Mouse (Mus musculus): ENCODE measurements at regions not wholly inside any gene's neighbourhood (a gene's known extent, or its start where the extent isn't known, plus 50 kb on each side); places are given as distances from the start of the nearest gene placed in this dataset.

- no peak for DNase-seq
Observed at GRCm38 (mm10) chr13:60303561-60303960, 126.4 kb upstream of the Gas1 start.

GRCm38 (mm10) chr13:60305028-60305810 lies 128.1 kb upstream of the Gas1 start:
- DNase-seq, result no peak

- peak; percentile 68 for DNase-seq
Observed at GRCm38 (mm10) chr13:60308062-60308801, 131.1 kb upstream of the Gas1 start.

GRCm38 (mm10) chr13:60309482-60309881 lies 132.3 kb upstream of the Gas1 start:
- DNase-seq, result no peak

GRCm38 (mm10) chr13:60309926-60310325 lies 132.8 kb upstream of the Gas1 start:
- no peak for DNase-seq

- no peak for DNase-seq
Observed at GRCm38 (mm10) chr13:60312397-60313085, 135.4 kb upstream of the Gas1 start.

- DNase-seq, result no peak
Observed at GRCm38 (mm10) chr13:60318436-60319020, 141.4 kb upstream of the Gas1 start.

- DNase-seq, result no peak
Observed at GRCm38 (mm10) chr13:60319268-60319667, 142.1 kb upstream of the Gas1 start.

- DNase-seq, result no peak
Observed at GRCm38 (mm10) chr13:60319861-60320602, 142.9 kb upstream of the Gas1 start.

GRCm38 (mm10) chr13:60322579-60322978 lies 145.4 kb upstream of the Gas1 start:
- DNase-seq, result no peak

- no peak for DNase-seq
Observed at GRCm38 (mm10) chr13:60330475-60331258, 153.5 kb upstream of the Gas1 start.

- DNase-seq, result no peak
Observed at GRCm38 (mm10) chr13:60336196-60336595, 159.0 kb upstream of the Gas1 start.

- no peak for DNase-seq
Observed at GRCm38 (mm10) chr13:60337383-60337782, 160.2 kb upstream of the Gas1 start.

GRCm38 (mm10) chr13:60338107-60338506 lies 160.9 kb upstream of the Gas1 start:
- no peak for DNase-seq

- DNase-seq, result no peak
Observed at GRCm38 (mm10) chr13:60340068-60340467, 162.9 kb upstream of the Gas1 start.

GRCm38 (mm10) chr13:60347881-60348280 lies 170.7 kb upstream of the Gas1 start:
- DNase-seq, result no peak

GRCm38 (mm10) chr13:60348438-60348837 lies 171.3 kb upstream of the Gas1 start:
- DNase-seq, result no peak

- DNase-seq, result no peak
Observed at GRCm38 (mm10) chr13:60355707-60356490, 178.7 kb upstream of the Gas1 start.

GRCm38 (mm10) chr13:60358408-60359060 lies 181.4 kb upstream of the Gas1 start:
- no peak for DNase-seq

All from lung, postnatal 14 days (tissue).